Mouse (Mus musculus) spleen, postnatal 36 days (tissue): Measurements from ENCODE around the gene Nfx1.
"Not testable (repeated sequence)": the region's sequence is repeated elsewhere in the genome, so short reads cannot be mapped to it uniquely, and the experiment has no call there.

Experiments
- DNase-seq, 2 experiments: peaks; one replicate each; pipeline ENCODE4 v3.0.0; 2022; ENCODE audit warnings: low spot score in 2 of 2, mixed read lengths in 1 of 2

The Nfx1 gene

DNA sequence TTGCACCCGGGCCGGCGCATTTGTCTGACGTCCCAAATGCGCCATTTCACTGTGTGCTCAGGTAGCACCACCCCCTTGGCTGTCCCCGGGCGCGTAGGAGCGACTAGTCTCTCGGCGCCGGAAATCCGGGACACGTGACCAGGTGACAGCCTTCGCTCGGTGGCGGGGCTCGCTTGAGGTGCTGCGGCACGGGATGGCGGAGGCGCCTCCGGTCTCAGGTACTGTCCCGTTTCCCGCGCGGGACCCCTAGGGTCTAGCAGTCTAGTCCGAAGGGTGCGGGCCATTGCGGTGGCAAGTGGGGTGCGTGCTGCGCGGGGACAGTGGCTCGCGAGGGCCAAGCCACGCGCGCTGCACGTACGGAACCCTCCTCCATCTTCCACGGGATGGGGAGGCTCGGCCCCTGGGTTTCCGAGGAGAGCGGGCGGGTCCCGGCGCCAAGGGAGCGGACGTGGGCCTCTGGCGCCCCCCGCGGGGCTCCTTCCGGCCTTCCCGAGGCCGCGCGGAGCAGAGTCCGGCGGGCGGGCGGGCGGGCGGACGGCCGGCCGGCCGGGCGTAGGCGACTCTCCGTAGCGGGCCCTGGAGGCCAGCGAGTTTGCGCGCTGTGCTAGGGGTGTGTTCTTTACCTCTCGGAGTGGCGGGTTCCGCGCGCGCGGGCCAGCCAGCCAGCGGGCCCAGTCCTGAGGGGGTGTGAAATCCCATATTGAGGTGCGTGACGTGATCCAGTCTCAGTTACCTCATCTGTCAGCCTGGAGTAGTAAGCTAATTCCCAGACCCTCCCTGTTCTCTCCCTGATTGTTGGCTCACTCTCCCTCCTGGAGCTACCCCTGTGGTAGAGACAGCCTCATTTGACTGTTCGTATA is at the start of gene Nfx1:
Gene Nfx1, plus strand, starts transcription at position 65 of the 860 bp plus-strand sequence.
- DNase-seq: peak; percentile 95

DNA sequence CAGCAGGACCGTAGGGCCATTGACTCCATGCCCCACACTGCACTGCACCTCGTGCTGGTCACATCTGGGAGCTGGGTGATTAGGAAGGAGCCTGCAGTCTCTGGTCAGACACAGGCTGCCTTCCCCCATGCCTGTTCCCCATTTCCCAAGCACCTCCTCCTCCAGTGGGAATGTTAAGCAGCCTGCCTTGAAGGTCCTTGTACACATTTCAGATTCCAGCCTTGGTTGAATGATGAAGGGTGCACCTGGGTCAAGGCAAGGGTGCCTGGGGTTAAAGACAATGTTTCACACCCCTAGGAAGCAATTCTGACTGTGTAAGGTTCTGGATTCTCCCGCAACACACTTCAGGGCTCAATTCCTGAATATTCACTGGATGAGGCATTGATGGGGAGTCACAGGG is 49.4 kb upstream of the Nfx1 start:
- DNase-seq: no peak

DNA sequence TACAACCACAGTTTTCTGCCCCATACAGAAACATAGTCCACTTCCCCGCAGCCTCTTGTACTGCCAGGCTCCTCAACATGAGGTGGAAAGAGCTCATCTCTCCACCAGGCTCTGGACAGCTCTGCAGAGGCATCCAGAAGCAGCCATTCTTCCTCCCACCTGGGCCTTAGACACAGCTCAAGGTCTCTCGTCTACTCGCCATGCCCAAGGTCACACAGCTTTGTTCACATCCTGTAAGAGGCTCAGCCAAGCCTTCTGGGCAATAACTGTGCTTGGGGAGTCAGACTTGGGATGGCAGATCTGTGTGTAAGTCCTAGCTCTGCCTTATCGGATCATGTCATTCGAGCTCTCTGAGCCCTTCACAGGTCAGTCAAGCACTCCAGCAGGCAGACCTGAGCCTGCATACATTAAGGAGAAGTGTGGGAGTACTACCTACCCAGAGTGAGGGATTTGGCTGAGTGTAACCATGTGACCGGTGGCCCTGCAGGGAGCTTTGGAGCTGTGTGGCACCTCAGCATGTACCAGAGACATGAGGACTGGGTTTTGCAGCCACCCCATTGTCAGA is 47.5 kb upstream of the Nfx1 start:
- no peak for DNase-seq

DNA sequence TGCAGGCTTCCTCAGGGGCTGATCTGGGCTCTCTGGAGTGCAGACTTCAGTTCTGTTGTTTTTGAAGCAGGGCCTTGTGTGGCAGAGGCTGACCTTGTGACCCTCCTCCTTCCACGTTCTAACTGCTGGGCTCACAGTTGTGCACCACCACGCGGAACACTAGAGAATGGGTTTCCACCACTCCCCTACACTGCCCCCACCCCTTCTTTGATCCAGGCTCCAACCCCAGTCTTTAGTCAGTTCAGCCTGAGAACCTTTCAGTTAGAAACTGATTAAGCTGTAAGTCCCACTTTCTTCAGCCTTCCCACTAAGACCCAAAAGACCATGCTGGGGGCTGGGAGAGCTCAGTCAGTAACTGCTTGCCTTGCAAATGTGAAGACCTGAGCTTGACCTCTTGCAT is 45.1 kb upstream of the Nfx1 start:
- DNase-seq: no peak

DNA sequence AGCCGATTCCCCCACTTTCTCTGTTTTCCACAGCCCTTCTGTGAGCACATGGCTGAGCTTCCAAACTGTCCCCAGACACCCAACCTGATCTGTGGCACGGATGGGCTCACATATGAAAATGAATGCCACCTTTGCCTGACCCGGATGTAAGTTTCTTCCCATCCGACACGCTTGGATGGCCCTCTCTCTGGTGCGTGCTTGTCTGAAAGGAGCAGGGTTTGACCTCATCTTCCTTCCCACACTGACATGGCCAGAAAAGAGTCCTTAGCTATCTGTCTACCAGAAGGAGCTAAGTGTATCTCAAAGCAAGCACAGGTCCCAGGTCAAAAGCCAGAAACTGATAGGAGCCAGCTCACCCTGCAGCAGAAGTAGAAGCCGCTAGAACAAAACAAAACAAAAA is 41.7 kb upstream of the Nfx1 start:
- no peak for DNase-seq

DNA sequence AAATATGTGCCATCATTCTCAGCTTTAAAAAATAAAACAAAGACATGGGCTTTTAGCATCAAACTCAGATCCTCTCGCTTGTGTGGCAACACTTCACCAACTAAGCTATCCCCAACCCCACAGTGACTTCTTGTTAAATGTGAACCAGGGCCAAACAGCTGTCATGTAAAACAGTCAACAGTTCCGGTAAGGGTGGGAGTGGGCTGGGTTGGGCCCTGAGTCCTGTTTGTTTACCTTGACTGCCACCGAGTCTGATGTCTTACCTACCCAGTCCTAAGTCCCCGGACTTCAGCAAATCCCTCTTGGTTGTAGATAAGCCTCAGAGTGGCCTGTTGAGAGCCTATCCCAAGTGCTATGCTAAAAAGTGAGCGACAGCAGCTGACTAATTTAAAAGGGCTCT is 37.0 kb upstream of the Nfx1 start:
- DNase-seq: no peak

DNA sequence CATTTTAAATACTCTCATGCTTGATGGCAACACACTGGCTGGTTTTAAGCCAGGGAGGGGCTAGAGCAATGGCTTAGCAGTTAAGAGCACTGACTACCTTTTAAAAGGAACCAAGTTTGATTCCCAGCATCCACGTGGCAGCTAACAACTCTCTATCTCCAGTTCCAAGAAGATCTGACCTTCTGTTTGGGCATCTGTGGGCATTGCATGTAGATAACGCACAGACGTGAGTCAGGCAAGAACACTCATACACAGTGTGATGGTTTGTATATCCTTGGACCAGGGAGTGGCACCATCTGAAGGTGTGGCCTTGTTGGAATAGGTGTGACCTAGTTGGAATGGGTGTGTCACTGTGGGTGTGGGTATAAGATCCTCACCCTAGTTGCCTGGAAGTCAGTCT is 36.3 kb upstream of the Nfx1 start:
- not testable (repeated sequence) for DNase-seq

DNA sequence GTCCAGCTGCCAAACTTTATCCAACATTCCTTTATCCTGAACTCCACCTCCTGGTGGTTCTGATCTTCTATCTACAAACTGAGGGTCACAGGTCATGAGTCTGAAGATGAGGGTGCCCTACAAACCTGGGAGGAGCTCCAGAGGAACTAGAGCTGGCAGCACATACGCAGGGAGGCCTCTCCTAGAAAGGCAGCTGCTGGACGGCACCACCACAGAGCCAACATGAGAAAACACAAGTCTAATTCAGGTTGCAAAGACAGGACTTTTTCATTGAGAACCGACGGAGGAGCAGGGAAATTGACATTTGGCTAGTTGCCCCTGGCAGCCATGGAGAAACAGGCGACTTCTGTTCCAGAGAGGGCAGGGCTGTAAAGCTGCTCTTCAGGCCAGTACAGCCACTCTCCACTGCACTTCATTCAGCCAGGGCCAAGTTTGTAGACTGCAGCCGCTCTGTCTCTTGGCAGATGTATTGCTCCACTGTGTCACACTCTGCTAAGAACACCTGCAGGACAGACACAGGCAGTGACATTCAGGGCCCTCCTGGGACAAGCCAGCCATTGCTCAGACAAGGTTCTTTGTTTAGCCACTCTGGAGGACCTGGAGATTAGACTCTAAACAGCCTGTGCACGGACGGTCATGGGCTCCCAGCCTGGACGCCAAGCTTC is 34.4 kb upstream of the Nfx1 start:
- DNase-seq: peak in 1 of 2 experiments; percentile 8

DNA sequence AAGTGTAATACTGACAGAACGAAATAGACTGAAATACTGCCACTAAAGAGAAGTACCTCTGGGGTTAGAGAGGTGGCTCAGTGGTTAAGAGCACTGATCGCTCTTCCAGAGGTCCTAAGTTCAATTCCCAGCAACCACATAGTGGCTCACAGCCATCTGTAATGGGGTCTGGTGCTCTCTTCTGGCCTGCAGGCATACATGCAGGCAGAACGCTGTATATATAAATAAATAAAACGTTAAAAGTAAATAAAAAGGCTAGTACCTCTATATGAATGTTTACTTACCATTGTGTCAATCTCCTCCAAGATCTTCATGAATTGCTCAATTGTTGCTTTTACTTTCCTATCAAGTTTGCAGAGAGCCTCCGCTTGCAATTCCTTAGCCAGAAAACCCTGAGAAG is 31.9 kb upstream of the Nfx1 start:
- no peak for DNase-seq

DNA sequence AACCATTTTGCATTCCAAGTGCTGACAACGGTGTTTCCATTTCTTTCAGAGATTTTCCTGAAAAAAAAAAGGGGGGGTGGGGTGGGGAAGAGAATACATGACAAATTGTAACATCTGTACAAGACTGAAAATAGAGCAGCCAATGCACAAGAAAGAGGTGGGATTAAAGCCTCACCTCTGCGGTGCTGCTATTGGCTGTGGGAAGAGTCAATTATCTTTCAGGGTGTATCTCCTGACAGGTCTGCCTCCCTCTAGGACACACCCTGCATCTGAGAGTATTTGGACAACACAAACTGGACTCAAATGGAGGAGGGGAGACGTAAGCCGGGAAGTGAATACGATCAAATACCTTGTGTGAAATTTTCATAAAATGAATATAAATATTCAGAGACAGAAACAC is 27.1 kb upstream of the Nfx1 start:
- DNase-seq: no peak

DNA sequence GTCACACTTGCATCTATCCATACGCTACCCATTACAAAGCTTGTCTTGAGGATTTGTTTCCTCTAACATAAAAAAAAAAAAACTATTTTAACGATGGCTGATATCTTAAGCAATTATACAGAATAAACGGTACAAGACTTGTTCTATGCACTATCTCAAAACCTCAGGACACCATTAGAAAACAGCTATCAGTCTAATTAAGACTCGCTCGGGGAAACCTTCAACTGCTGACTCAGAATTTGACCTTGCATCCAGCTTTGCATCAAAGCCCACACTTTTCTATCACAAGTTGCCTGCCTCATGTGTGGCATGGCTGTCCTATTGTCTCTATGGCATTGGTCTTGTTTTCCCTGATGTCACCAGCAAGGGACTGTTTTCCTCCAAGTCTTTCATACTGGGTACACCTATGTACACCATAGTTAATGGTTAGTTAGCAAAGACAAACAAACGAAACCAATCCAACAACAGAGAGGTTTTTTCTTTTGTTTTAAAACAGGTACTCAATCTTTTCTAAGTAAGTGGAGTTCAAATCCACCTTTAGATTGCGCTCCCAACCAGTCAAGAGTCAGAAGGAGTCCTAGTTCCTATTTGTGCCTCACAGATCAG is 24.1 kb upstream of the Nfx1 start:
- DNase-seq: no peak

DNA sequence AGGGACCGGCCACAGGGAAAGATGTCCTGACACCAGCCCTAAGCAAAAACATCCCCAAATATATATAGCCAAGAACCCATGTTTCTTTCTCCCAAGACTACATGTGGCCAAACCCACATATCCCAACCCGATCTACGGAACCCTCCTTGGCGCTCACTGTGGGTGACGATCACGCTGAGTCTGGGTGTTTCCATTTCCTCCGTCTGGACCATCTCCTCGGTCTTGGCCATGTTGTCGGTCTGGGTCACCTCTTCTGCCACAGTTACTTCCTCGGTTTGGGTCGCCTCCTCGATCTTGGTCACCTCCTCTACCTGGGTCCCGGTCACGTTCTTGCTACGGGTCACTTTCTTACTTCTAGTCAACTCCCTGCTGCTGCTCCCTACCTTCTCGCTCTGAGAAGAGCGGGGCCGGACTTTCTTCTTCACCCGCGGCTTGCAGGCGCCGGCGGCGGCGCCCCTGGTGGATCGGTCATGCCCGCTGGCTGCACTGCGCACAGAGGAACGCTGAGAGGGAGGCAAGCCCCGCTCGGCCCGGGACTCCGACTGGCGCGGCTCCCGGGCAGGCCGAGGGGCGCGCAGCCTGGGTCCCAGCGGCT is 23.0 kb upstream of the Nfx1 start:
- no peak for DNase-seq

DNA sequence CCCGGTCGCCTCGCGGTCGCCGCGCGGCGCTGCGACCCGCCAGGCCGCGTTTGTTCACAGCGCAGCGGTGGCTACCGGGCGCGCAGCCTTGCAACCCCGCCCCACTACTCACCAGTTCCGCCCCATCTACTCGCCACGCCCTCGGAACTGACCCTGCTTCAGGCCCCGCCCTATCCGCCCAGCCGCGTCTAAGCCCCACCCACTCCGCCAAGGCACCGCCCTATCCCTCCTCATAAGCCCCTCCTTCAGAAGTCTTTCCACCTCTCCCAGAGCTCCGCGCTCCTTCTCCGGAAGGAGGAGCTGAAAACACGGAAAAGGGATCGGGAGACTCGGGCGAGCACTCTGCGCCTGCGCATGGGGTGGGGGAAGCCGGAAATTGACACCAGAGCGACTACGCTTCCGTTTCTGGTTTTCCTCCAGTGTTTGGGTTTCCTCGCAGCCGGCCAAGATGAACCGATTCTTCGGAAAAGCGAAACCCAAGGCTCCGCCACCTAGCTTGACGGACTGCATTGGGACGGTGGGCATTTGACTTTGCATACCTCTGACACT is 22.5 kb upstream of the Nfx1 start, which contains the start of the genes Bag1 and Chmp5:
Gene Bag1, minus strand, starts transcription at position 135 of the 549 bp plus-strand sequence.
Gene Chmp5, plus strand, starts transcription at position 248 of the 549 bp plus-strand sequence.
- peak; percentile 96 to 97 for DNase-seq

DNA sequence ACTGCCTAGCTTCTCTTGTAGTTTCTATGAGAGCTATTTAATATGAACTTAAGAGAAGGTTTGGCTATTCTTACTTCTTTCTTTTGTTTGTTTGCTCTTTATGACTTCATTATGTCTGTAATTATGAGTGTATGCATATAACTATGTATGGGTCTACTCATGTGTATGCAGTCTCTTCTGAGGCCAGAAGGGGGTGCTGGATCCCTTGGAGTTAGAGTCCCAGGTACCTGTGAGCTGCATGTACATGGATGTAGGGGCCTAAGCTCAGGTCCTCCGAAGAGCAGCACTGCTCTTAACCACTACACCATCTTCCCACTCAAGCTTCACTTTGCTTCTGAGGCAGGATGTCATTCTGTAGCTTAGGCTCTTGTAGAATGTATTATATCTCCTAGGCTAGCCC is 17.2 kb upstream of the Nfx1 start:
- DNase-seq: peak in 1 of 2 experiments; percentile 5

DNA sequence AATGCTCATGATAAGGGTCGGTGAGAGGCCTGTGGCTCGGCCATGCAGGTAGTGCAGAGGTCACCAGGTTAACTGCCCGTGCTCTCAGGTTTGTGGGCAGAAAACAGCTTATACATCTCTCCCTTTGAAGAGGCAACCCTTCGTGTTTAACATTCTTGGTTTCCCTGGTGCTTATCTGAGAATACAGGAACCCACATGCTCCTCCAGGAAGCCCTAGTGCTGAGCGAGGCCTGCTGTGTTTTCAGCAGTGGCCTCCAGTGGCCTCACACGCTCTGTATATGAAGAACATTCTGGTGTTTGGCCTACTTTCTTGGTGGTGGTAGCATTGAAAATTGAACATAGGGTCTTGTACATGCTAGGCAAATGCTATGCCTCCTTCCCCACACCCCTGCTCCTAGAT is 14.8 kb upstream of the Nfx1 start:
- no peak for DNase-seq

DNA sequence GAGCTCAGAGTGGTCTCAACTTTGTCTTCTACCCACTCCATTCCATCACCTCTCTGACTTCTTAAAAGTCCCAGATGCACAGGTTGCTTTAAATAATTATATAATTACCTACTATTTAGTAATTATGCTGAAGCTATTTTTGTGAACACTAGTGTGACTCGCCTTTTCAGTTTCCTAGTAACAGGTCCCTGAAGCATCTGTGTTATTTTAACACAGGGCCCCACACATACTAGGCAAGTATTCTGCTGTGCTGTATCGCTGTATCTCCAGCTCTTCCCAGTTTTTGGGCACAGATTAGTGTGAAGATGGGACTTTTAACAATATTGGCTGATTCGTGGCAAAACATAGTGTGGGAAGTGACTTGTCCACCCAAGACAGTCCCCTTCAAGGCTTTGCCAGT is 7.2 kb upstream of the Nfx1 start:
- DNase-seq: no peak

DNA sequence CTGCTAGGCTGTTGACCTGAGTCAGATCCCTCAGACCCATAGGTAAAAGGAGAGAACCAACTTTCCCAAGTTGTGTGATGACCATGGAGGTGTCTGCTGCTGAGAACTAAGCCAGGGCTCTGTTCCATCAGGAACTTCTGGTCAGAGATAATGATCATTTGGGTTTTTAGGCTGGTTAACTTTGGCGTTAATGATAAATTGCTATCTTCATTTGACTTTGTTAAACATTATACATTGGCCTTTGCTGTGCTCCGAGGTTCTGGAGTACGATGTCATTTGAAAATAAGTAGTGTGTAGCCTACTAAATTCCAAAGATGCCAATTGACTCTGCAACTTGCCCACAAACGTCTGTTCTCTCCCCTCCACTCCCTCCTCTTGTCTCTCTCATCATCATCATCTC is 1.5 kb upstream of the Nfx1 start:
- no peak for DNase-seq

DNA sequence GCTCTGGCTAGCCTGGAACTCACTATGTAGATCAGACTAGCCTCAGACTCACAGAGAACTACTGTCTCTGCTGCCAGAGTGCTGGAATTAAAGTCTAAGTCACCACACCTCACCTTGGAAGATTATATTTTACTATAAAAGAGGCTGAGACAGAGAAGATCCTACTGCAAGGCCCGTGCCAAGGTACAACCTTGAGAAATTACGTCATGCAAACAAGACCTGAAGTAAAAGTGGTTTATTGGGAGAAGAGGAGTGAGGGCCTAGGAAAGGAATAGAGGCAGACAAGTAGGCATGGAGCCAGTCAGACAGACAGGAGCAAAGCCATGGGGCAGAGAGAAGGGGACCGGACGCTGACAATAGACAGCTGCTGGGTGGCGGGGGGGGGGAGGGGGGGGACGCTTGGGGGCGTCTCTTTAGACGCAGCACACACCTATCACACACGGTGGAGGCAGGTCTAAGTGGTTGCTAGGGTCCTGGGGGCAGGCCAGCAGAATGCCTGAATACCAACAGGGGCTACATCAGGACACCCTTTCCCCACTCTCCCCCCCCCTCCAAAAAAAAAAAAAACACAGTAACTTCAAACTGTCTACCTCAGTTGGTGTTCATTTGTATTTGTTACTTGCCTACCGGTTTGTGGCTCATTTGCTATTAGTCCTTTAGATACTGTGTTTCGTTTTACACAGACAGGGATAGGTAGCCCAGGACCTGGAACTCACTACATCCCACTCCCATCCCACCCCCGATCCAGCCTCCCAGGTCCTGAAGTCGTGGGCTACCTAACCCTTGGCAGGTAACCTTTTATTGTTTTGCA is 720 bp upstream of the Nfx1 start:
- DNase-seq: no peak

DNA sequence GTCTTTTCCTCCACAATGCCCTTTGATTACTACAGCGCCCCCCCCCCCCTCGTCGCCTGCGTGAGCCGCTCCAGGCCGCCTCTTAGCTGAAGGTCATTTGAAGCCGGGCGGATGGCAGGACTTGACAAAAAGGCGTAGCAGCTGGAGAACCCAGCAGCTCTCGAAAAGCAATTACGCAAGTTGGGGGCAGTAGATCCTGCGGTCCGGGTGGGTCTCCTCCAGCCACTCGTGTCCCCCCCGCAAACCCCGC is 189 bp upstream of the Nfx1 start:
- no peak for DNase-seq

DNA sequence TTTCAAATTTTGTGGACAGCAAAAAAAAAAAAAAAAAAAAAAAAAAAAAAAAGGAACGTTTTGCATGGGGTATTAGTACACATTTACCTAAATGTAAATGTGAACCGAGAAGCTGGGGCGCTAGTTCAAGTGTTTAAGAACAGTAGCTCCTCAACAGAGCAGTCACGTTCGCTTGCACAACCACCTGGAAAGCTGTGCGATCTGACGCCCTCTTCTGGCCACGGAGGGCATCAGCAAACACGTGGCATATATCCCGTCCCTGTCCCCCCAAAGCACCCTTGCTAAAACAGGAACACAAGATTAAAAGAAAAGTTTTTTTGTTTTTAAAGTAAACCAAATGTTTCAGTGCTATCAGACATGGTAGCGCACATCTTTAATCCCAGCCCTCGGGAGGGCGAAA is 1.0 kb downstream of the Nfx1 start:
- DNase-seq: peak; percentile 20 to 35

DNA sequence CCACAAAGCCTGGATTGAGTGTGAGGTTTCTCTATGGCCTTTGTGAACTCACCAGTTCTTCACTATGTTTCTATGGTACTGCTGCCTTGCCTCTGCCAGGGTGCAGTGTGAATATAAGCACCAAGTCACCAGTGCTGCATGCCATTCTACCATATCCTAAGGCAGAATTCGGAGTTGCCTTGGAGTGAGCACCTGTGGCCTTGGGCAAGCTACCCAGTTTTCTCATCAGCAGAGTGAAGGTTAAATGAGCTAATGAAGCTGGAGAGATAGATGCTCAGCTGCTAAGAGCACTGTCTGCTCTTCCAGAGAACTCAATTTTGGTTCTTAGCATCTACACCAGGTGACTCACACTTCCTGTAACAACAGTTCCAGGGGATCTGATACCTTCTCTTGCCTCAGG is 3.3 kb downstream of the Nfx1 start:
- no peak for DNase-seq
